Mouse (Mus musculus) adrenal gland, postnatal 10 days (tissue): ENCODE data around the gene Lhb. TPM values are rescaled to one million over a fixed set of nuclear protein-coding genes. Genes with fewer than 3 reads are reported as not detected.
A peak's percentile ranks its signal among the peaks of the same experiment; 100 is the strongest.
"Not testable (repeated sequence)": the region's sequence is repeated elsewhere in the genome, so short reads cannot be mapped to it uniquely, and the experiment has no call there.

Source experiments
- DNase-seq: peaks from one replicate; pipeline ENCODE4 v3.0.0; 2021; ENCODE audit warnings: mixed read lengths
- long read RNA-seq, 2 experiments: library from polyadenylated mRNA; stranded (forward); transcript quantifications; one replicate each; pipeline ENCODE4 v2.0.0; 2021
- total RNA-seq, 2 experiments: library from RNA; stranded (reverse); gene quantifications; 2 replicates each; pipeline ENCODE4 v1.2.3; 2021

Lhb gene
- not detected for total RNA-seq
- long read RNA-seq, experiment 1: 0 reads
- long read RNA-seq, experiment 2, partial matches to known transcripts: 1 of 1 reads
- long read RNA-seq, experiment 2, other reads (novel, unspliced or antisense): 0 of 1 reads

- no peak for DNase-seq
Observed at GRCm38 (mm10) chr7:45420615-45420919, at the start of gene Lhb. Gene Lhb (plus strand): TSS chr7:45420820.

DNA sequence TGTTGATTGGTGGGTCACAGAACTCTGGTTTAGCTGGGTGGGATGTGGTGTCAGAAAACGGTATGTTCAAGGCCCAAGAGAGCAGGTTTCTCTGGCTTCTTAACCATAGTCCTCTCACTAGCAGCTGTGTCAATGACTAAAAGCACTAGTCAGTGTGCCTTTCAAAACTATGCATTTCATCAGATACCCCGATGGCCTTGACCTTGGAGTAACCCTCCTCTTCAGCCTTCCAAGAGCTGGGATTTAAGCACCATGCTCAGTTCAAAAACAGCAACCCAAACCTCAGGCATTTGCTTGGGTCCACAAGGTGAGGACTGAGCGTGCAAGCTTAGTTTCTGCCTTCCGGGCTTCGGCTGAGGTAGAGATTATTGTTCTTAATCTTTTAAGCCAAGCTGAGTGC, 48.2 kb upstream of the Lhb start:
- DNase-seq: peak; percentile 27

DNA sequence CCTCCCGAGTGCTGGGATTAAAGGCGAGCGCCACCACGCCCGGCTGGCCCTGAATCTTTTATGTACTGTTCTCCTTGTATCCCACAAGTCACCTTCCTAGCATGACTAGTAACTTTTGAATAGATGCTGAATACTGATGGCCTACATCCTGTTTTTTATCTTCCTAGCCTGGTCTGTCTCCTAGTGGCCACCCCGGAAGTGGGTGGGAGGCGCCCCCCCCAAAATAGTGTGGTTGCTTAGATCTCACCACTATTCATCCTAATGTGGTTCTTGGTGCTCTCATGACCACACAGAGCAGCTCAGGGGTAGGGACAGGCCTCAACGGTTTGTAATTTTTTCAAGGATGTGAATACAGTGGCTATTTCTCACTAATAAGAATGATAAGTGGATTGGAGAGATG, 46.0 kb upstream of the Lhb start:
- no peak for DNase-seq

GRCm38 (mm10) chr7:45376057-45376456, 44.6 kb upstream of the Lhb start:
- no peak for DNase-seq

DNA sequence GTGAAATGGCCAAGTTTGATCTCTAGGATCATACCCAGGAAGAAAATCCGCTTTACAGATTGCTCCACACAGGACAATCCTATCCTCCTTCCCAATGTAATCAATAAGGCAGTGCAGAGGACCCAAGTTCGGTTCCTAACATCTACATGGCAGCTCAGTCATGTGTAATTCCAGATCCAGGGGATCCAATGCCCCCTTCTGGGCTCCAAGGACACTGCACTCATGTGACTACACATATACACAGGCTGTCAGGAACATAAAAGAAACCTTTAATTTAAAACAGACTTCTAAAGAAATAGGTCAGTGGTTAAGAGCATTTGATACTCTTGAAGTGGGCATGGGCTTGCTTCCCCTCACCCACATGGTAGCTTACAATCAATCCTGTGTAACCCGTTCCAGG, 34.5 kb upstream of the Lhb start:
- DNase-seq: no peak

- DNase-seq: no peak
Observed at GRCm38 (mm10) chr7:45395129-45395541, 25.5 kb upstream of the Lhb start.

- DNase-seq: peak; percentile 100
Observed at GRCm38 (mm10) chr7:45395578-45396336, 24.9 kb upstream of the Lhb start, which contains the start of gene Snrnp70. Gene Snrnp70 (minus strand): TSS chr7:45395742.

DNA sequence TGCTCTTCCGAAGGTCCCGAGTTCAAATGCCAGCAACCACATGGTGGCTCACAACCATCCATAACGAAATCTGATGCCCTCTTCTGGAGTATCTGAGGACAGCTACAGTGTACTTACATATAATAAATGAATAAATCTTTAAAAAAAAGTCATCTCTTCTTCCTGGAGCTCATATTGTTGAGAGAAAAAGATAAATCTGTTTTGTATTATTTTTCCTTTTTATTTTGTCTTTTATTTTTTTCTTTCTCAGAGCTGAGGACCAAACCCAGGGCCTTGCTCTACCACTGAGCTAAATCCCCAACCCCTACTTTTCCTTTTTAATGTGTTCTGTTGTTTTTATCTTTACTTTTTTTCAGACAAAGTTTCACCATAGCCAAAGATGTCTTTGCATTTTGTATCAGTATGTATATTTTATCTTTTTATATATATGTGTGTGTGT, 24.3 kb upstream of the Lhb start:
- not testable (repeated sequence) for DNase-seq

GRCm38 (mm10) chr7:45396787-45397186, 23.8 kb upstream of the Lhb start:
- no peak for DNase-seq

DNA sequence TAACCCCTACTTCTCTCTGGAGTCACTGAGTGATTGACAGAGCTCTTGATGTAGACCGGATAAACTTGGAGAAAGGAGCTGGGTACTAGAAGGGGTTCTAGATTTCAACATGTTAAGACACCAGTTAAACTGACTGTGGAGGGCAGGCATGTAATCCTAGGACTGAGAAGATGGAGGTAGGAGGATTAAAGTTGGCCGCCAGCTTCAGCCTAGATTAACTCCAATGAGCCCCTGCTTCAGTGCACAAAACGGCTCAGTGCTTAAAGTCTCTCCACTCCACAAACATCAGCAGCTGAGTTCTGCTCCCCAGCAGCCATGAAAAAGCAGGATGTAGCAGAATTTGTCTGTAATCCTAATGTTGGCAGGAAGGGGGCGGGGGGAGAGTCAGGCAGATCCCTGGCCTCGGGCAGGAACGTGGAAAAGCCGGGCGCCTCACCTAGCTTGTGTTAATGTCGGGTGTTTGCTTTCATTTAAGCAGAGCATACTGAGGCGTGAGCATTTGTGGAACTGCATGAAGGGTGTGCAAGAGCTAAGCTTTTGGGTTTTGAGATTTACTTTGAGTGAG, 19.0 kb upstream of the Lhb start:
- no peak for DNase-seq

GRCm38 (mm10) chr7:45403532-45404261, 16.9 kb upstream of the Lhb start:
- DNase-seq: peak; percentile 78

GRCm38 (mm10) chr7:45405091-45406075, 15.2 kb upstream of the Lhb start, which contains the start of gene Kcna7:
Gene Kcna7 (plus strand): TSS chr7:45405653.
- DNase-seq: peak; percentile 86

- peak; percentile 37 for DNase-seq
Observed at GRCm38 (mm10) chr7:45406157-45407156, 14.2 kb upstream of the Lhb start.

- no peak for DNase-seq
Observed at GRCm38 (mm10) chr7:45407836-45408235, 12.8 kb upstream of the Lhb start.

- no peak for DNase-seq
Observed at GRCm38 (mm10) chr7:45408351-45408750, 12.3 kb upstream of the Lhb start.

DNA sequence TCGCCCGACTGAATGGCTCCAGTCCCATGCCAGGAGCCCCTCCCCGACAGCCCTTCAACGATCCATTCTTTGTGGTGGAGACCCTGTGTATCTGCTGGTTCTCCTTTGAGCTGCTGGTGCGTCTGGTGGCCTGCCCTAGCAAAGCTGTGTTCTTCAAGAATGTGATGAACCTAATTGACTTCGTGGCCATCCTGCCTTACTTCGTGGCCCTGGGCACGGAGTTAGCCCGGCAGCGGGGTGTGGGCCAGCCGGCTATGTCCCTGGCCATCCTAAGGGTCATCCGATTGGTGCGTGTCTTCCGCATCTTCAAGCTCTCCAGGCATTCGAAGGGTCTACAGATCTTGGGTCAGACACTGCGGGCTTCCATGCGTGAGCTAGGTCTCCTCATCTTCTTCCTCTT, 11.7 kb upstream of the Lhb start:
- no peak for DNase-seq

- no peak for DNase-seq
Observed at GRCm38 (mm10) chr7:45409497-45410163, 11.0 kb upstream of the Lhb start.

- no peak for DNase-seq
Observed at GRCm38 (mm10) chr7:45412421-45412820, 8.2 kb upstream of the Lhb start.

GRCm38 (mm10) chr7:45413113-45413863, 7.3 kb upstream of the Lhb start, which contains the start of gene Ntf5:
Gene Ntf5 (plus strand): TSS chr7:45413695.
- peak; percentile 41 for DNase-seq
